ENCODE assay signal across 8 mouse cellular contexts in genomic region chr2:39007865-39008264, GRCm38 (mm10). TPM values are rescaled to one million over a fixed set of nuclear protein-coding genes. Genes with fewer than 3 reads are reported as not detected.
DNase-seq lines count a peak whose midpoint lies in the region; ATAC-seq and TF ChIP-seq lines count a peak whose summit lies in the region.

No protein-coding gene starts in this region.

- peaks cover 19% of the 10 kb centered on the region for H3K36me3 ChIP-seq in ES-Bruce4 (ENCODE audit: control insufficient read depth, insufficient read depth, low read length, poor library complexity, severe bottlenecking)
- H3K36me3 ChIP-seq in forebrain, embryonic 12.5 days (replicated peaks), result peaks cover 20% of the 10 kb centered on the region
- H3K36me3 ChIP-seq in heart, postnatal 0 days (replicated peaks; ENCODE audit: control insufficient read depth, insufficient read depth, low read length), result peaks cover 14% of the 10 kb centered on the region
- peaks cover 34% of the 10 kb centered on the region for H3K36me3 ChIP-seq in liver, embryonic 15.5 days (replicated peaks)
- H3K36me3 ChIP-seq in neural tube, embryonic 11.5 days (ENCODE audit: control insufficient read depth, insufficient read depth, low read length), result peaks cover 5% of the 10 kb centered on the region; the same call in 1 of the 2 replicates
- peaks cover 6% of the 10 kb centered on the region; the same call in 1 of the 2 replicates for H3K36me3 ChIP-seq in stomach, embryonic 16.5 days (ENCODE audit: control insufficient read depth, insufficient read depth, low read length)

- peak; percentile 83 for TF ChIP-seq POLR2A in ES-Bruce4 (IDR thresholded peaks at IDR 0.05; ENCODE audit: insufficient read depth, low read length)

- peak overlapping the region; percentile 77 for H3K27ac ChIP-seq in ES-Bruce4 (ENCODE audit: insufficient read depth, low read length)
- peak overlapping the region; percentile 89 for H3K27ac ChIP-seq in forebrain, embryonic 12.5 days
- peak overlapping the region; percentile 94 for H3K27ac ChIP-seq in heart, postnatal 0 days (ENCODE audit: low read depth)
- H3K27ac ChIP-seq in liver, embryonic 15.5 days (replicated peaks), result peak overlapping the region; percentile 95
- H3K27ac ChIP-seq in neural tube, embryonic 11.5 days (ENCODE audit: low read depth, low read length), result peak overlapping the region; percentile 90
- peak overlapping the region; percentile 85 for H3K27ac ChIP-seq in stomach, embryonic 16.5 days (ENCODE audit: low read length)

- 0% methylated on average over 40 of the region's 44 CpGs for whole genome bisulfite sequencing in forebrain, embryonic 12.5 days
- under 1% methylated on average over 41 of the region's 44 CpGs for WGBS in heart, postnatal 0 days
- under 1% methylated on average over 44 of the region's 44 CpGs for WGBS in liver, embryonic 15.5 days (ENCODE audit: insufficient replicate concordance)
- under 1% methylated on average over 44 of the region's 44 CpGs for WGBS in neural tube, embryonic 11.5 days
- WGBS in stomach, embryonic 16.5 days, result under 1% methylated on average over 43 of the region's 44 CpGs

- no peak for TF ChIP-seq CTCF in ES-Bruce4 (IDR thresholded peaks at IDR 0.05; ENCODE audit: low read depth, low read length)
- no peak for TF ChIP-seq CTCF in heart, postnatal 0 days (IDR thresholded peaks at IDR 0.05; ENCODE audit: low read depth)

- peak overlapping the region; percentile 93 for H3K4me2 ChIP-seq in forebrain, embryonic 12.5 days
- H3K4me2 ChIP-seq in heart, postnatal 0 days (ENCODE audit: low read depth, low read length), result peak overlapping the region; percentile 94
- H3K4me2 ChIP-seq in liver, embryonic 15.5 days, result peak overlapping the region; percentile 94
- H3K4me2 ChIP-seq in neural tube, embryonic 11.5 days (ENCODE audit: low read depth), result peak overlapping the region; percentile 91
- peak overlapping the region; percentile 91 for H3K4me2 ChIP-seq in stomach, embryonic 16.5 days (ENCODE audit: low read depth, low read length)

- H3K4me3 ChIP-seq in ES-Bruce4 (ENCODE audit: low read depth, low read length), result peak overlapping the region; percentile 91
- H3K4me3 ChIP-seq in forebrain, embryonic 12.5 days (replicated peaks), result peak overlapping the region; percentile 95
- peak overlapping the region; percentile 83 for H3K4me3 ChIP-seq in heart, postnatal 0 days (ENCODE audit: low read depth, low read length)
- peak overlapping the region; percentile 88 for H3K4me3 ChIP-seq in liver, embryonic 15.5 days (replicated peaks)
- H3K4me3 ChIP-seq in neural tube, embryonic 11.5 days (ENCODE audit: low read depth, low read length), result peak overlapping the region; percentile 82
- H3K4me3 ChIP-seq in stomach, embryonic 16.5 days (replicated peaks; ENCODE audit: low read length), result peak overlapping the region; percentile 71

- peak; percentile 90 for ATAC-seq in forebrain, embryonic 12.5 days (ENCODE audit: low FRiP score)
- peak; percentile 86 for ATAC-seq in heart, postnatal 0 days (ENCODE audit: insufficient read depth, low read depth)
- peak; percentile 80 for ATAC-seq in liver, embryonic 15.5 days (ENCODE audit: insufficient read depth)
- peak; percentile 87 for ATAC-seq in neural tube, embryonic 11.5 days (ENCODE audit: insufficient read depth, low FRiP score, low TSS enrichment)
- ATAC-seq in stomach, embryonic 16.5 days (ENCODE audit: insufficient read depth, low FRiP score), result peak; percentile 91

- peak overlapping the region; percentile 77 for H3K9ac ChIP-seq in ES-Bruce4 (ENCODE audit: low read depth, poor library complexity, severe bottlenecking)
- peak overlapping the region; percentile 94 for H3K9ac ChIP-seq in forebrain, embryonic 12.5 days
- H3K9ac ChIP-seq in heart, postnatal 0 days (replicated peaks; ENCODE audit: low read depth, low read length), result peak overlapping the region; percentile 86
- H3K9ac ChIP-seq in liver, embryonic 15.5 days, result peak overlapping the region; percentile 92
- H3K9ac ChIP-seq in neural tube, embryonic 11.5 days (ENCODE audit: low read length), result peak overlapping the region; percentile 82
- peak overlapping the region; percentile 94 for H3K9ac ChIP-seq in stomach, embryonic 16.5 days (ENCODE audit: low read length)

- H3K9me3 ChIP-seq in ES-Bruce4 (replicated peaks; ENCODE audit: control insufficient read depth, insufficient read depth, low read length, poor library complexity, severe bottlenecking), result no peaks in the 10 kb centered on the region
- H3K9me3 ChIP-seq in forebrain, embryonic 12.5 days, result no peaks in the 10 kb centered on the region
- H3K9me3 ChIP-seq in heart, postnatal 0 days (replicated peaks; ENCODE audit: control insufficient read depth, low read length), result no peaks in the 10 kb centered on the region
- H3K9me3 ChIP-seq in liver, embryonic 15.5 days (replicated peaks), result no peaks in the 10 kb centered on the region
- H3K9me3 ChIP-seq in neural tube, embryonic 11.5 days (ENCODE audit: control insufficient read depth, low read length), result no peaks in the 10 kb centered on the region
- no peaks in the 10 kb centered on the region for H3K9me3 ChIP-seq in stomach, embryonic 16.5 days (replicated peaks; ENCODE audit: control insufficient read depth, low read length)

- DNase-seq in c-Kit-positive CD71-positive TER-119-positive erythroid progenitor cells, embryonic 14.5 days (ENCODE audit: low spot score), result peak; percentile 91
- DNase-seq in heart, postnatal 0 days (ENCODE audit: low spot score), result peak; percentile 89
- peak; percentile 94 to 96 for DNase-seq in kidney, postnatal 36 days
- DNase-seq in neural tube, embryonic 11.5 days (ENCODE audit: low spot score), result peak; percentile 95

- H3K4me1 ChIP-seq in ES-Bruce4 (ENCODE audit: control insufficient read depth, insufficient read depth, low read length), result no peaks in the 10 kb centered on the region
- H3K4me1 ChIP-seq in forebrain, embryonic 12.5 days, result peaks cover 43% of the 10 kb centered on the region
- peaks cover 26% of the 10 kb centered on the region; the same call in 1 of the 2 replicates for H3K4me1 ChIP-seq in heart, postnatal 0 days (ENCODE audit: control insufficient read depth, insufficient read depth)
- H3K4me1 ChIP-seq in liver, embryonic 15.5 days (replicated peaks), result peaks cover 74% of the 10 kb centered on the region
- H3K4me1 ChIP-seq in neural tube, embryonic 11.5 days (ENCODE audit: control insufficient read depth, insufficient read depth, low read length), result peaks cover 24% of the 10 kb centered on the region
- peaks cover 41% of the 10 kb centered on the region for H3K4me1 ChIP-seq in stomach, embryonic 16.5 days (ENCODE audit: control insufficient read depth, insufficient read depth, low read length)

- no peaks in the 10 kb centered on the region for H3K27me3 ChIP-seq in ES-Bruce4 (ENCODE audit: control insufficient read depth, insufficient read depth, low read length, poor library complexity, severe bottlenecking)
- no peaks in the 10 kb centered on the region for H3K27me3 ChIP-seq in forebrain, embryonic 12.5 days
- H3K27me3 ChIP-seq in heart, postnatal 0 days (ENCODE audit: control insufficient read depth, insufficient read depth, low read length), result no peaks in the 10 kb centered on the region
- no peaks in the 10 kb centered on the region for H3K27me3 ChIP-seq in liver, embryonic 15.5 days
- no peaks in the 10 kb centered on the region for H3K27me3 ChIP-seq in neural tube, embryonic 11.5 days (ENCODE audit: control insufficient read depth, insufficient read depth, low read length)
- no peaks in the 10 kb centered on the region for H3K27me3 ChIP-seq in stomach, embryonic 16.5 days (ENCODE audit: control insufficient read depth, insufficient read depth, low read length)

- 0 out of 2 replicates have a peak, but pooled peaks have one; percentile 26 for TF ChIP-seq EP300 in ES-Bruce4 (IDR thresholded peaks at IDR 0.05; ENCODE audit: insufficient read depth, low read depth, low read length)
- peak; percentile 77; the same call in 1 of the 2 replicates for TF ChIP-seq EP300 in heart, postnatal 0 days (IDR thresholded peaks at IDR 0.05; ENCODE audit: low read depth)

RNA-seq across cellular contexts. Expression of gene Rpl35, which starts 2.4 kb away (rescaled TPM):
- polyA plus RNA-seq in ES-Bruce4 (2011; ENCODE audit: insufficient read depth, insufficient read length, low read depth, missing spikeins), result 289 and 317 TPM in 2 replicates
- 970 and 1,048 TPM in 2 replicates for polyA plus RNA-seq in forebrain, embryonic 12.5 days (2016; fragmentation: Nextera tagmentation; extraction: Ambion mirVana)
- total RNA-seq in heart, postnatal 0 days (2014; rRNA removed; ENCODE audit: low replicate concordance), result 54.2 and 56.4 TPM in 2 replicates
- polyA plus RNA-seq in heart, postnatal 0 days (2015; fragmentation: Nextera tagmentation; extraction: Ambion mirVana), result 539 and 573 TPM in 2 replicates
- 387 and 487 TPM in 2 replicates for polyA plus RNA-seq in liver, embryonic 15.5 days (2015; fragmentation: Nextera tagmentation; extraction: Ambion mirVana)
- polyA plus RNA-seq in neural tube, embryonic 11.5 days (2014; fragmentation: Nextera tagmentation; extraction: Ambion mirVana), result 909 and 937 TPM in 2 replicates
- 789 and 1,020 TPM in 2 replicates for polyA plus RNA-seq in stomach, embryonic 16.5 days (2015; fragmentation: Nextera tagmentation; extraction: Ambion mirVana)

RNA-seq across cellular contexts. Expression of gene Arpc5l, which starts 2.7 kb away (rescaled TPM):
- 49.7 and 55.2 TPM in 2 replicates for polyA plus RNA-seq in ES-Bruce4 (2011; ENCODE audit: insufficient read depth, insufficient read length, low read depth, missing spikeins)
- polyA plus RNA-seq in forebrain, embryonic 12.5 days (2016; fragmentation: Nextera tagmentation; extraction: Ambion mirVana), result 137 and 143 TPM in 2 replicates
- 13.4 and 36.2 TPM in 2 replicates for total RNA-seq in heart, postnatal 0 days (2014; rRNA removed; ENCODE audit: low replicate concordance)
- polyA plus RNA-seq in heart, postnatal 0 days (2015; fragmentation: Nextera tagmentation; extraction: Ambion mirVana), result 83.0 and 87.2 TPM in 2 replicates
- 48.9 and 52.9 TPM in 2 replicates for polyA plus RNA-seq in liver, embryonic 15.5 days (2015; fragmentation: Nextera tagmentation; extraction: Ambion mirVana)
- polyA plus RNA-seq in neural tube, embryonic 11.5 days (2014; fragmentation: Nextera tagmentation; extraction: Ambion mirVana), result 131 and 133 TPM in 2 replicates
- 102 and 114 TPM in 2 replicates for polyA plus RNA-seq in stomach, embryonic 16.5 days (2015; fragmentation: Nextera tagmentation; extraction: Ambion mirVana)

RNA-seq across cellular contexts. Expression of gene Wdr38, which starts 10.6 kb away (rescaled TPM):
- 0.67 and 1.1 TPM in 2 replicates for polyA plus RNA-seq in ES-Bruce4 (2011; ENCODE audit: insufficient read depth, insufficient read length, low read depth, missing spikeins)
- 1.5 and 1.7 TPM in 2 replicates for polyA plus RNA-seq in forebrain, embryonic 12.5 days (2016; fragmentation: Nextera tagmentation; extraction: Ambion mirVana)
- 0.08 TPM in 1 of 2 replicates, not detected in the other for total RNA-seq in heart, postnatal 0 days (2014; rRNA removed; ENCODE audit: low replicate concordance)
- polyA plus RNA-seq in heart, postnatal 0 days (2015; fragmentation: Nextera tagmentation; extraction: Ambion mirVana), result 0.83 and 1.1 TPM in 2 replicates
- 0.76 and 0.81 TPM in 2 replicates for polyA plus RNA-seq in liver, embryonic 15.5 days (2015; fragmentation: Nextera tagmentation; extraction: Ambion mirVana)
- 1.1 and 1.4 TPM in 2 replicates for polyA plus RNA-seq in neural tube, embryonic 11.5 days (2014; fragmentation: Nextera tagmentation; extraction: Ambion mirVana)
- polyA plus RNA-seq in stomach, embryonic 16.5 days (2015; fragmentation: Nextera tagmentation; extraction: Ambion mirVana), result 1.7 and 1.9 TPM in 2 replicates

RNA-seq across cellular contexts. Expression of gene Golga1, which starts 57.5 kb away (rescaled TPM):
- 16.9 and 21.3 TPM in 2 replicates for polyA plus RNA-seq in ES-Bruce4 (2011; ENCODE audit: insufficient read depth, insufficient read length, low read depth, missing spikeins)
- 37.9 and 40.8 TPM in 2 replicates for polyA plus RNA-seq in forebrain, embryonic 12.5 days (2016; fragmentation: Nextera tagmentation; extraction: Ambion mirVana)
- 7.7 and 12.4 TPM in 2 replicates for total RNA-seq in heart, postnatal 0 days (2014; rRNA removed; ENCODE audit: low replicate concordance)
- polyA plus RNA-seq in heart, postnatal 0 days (2015; fragmentation: Nextera tagmentation; extraction: Ambion mirVana), result 19.2 and 21.2 TPM in 2 replicates
- polyA plus RNA-seq in liver, embryonic 15.5 days (2015; fragmentation: Nextera tagmentation; extraction: Ambion mirVana), result 9.4 and 10.4 TPM in 2 replicates
- polyA plus RNA-seq in neural tube, embryonic 11.5 days (2014; fragmentation: Nextera tagmentation; extraction: Ambion mirVana), result 30.7 and 33.7 TPM in 2 replicates
- 27.8 and 31.2 TPM in 2 replicates for polyA plus RNA-seq in stomach, embryonic 16.5 days (2015; fragmentation: Nextera tagmentation; extraction: Ambion mirVana)

Comparison
In these comparisons a context has a peak if more than half of its experiments do, and no peak if none do; other contexts are left out.
1. Peak in every context shown above with its lines: DNase-seq, ATAC-seq, H3K4me3 ChIP-seq and H3K27ac ChIP-seq.